Mouse (Mus musculus) cerebellum, postnatal 4 days (tissue): ENCODE data around the gene Max.

Experiments
- DNase-seq, 2 experiments: peaks; one replicate each; pipeline ENCODE4 v3.0.0; 2022; ENCODE audit warnings: low spot score in 2 of 2, mixed read lengths in 1 of 2

The Max gene

GRCm38 (mm10) chr12:76920990-76921389, 41.0 kb downstream of the Max start:
- DNase-seq = no peak

DNA sequence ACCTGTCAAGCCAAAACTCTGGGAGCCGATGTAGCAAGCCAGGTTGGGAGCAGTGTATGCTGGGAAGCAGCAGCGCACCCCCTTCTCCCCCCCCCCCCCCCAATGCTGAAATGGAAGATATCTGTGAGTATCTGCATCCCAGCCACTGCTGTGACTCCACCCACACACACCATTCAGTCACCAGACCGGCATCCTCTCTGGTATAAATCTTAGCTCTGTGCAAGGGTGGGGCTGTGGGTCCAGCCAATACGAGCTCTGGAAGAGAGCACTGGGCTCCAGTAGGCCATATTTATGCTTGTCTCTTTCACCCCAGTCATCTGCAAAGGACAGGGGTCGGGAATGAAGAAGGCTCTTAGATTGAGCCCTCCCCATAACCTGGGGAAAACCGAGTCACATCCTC, 41.6 kb downstream of the Max start:
- DNase-seq = no peak

GRCm38 (mm10) chr12:76918855-76919254, 43.1 kb downstream of the Max start:
- no peak for DNase-seq

- DNase-seq = no peak
These were observed 43.9 kb downstream of the Max start for GRCm38 (mm10) chr12:76918113-76918512.

DNA sequence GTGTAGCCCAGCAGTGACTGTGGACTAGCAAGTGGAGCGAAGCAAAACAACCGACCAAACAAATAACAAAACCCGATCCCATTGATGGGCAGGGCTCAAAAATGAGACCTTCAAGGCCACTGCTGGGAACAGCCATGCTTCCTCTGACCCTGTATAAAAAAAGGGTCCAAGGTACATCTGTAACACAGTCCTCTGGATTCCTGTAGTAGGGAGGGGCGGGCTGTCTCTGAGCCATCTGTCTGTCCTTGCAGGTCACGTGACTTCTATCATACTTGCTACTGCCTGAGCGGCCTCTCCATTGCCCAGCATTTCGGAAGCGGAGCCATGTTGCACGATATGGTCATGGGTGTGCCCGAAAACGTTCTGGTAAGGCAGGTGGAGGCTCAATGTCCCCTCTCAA, 45.8 kb downstream of the Max start:
- DNase-seq = no peak

- no peak for DNase-seq
These were observed 49.8 kb downstream of the Max start for GRCm38 (mm10) chr12:76912193-76912592.

DNA sequence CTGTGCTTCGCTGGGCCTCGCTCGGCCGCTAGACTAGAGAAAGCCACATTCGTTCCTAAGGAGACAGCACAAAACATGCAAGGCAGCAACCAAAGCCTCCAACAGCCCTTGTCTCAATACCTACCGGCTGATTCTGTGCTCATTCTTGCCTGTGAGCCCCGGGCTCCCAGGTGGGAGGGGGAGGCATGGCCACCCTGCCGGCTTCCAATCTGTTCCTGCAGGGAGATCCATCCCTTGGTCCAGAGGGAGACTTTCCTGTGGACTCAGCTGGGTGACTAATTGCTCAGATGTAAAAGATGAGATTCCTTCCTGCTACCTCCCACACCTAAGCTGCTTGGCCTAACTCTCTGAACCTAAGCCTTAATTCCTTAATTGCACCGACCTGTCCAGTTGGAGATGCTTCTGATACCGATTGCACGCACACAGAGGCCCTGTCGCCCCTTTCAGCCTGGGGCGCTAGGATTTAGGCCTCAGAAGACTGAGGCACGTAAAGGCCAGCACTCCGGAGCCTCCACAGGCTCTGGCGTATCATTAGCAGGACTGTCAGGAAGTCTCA, 50.8 kb downstream of the Max start:
- no peak for DNase-seq

GRCm38 (mm10) chr12:76910258-76910940, 51.6 kb downstream of the Max start:
- DNase-seq = no peak

DNA sequence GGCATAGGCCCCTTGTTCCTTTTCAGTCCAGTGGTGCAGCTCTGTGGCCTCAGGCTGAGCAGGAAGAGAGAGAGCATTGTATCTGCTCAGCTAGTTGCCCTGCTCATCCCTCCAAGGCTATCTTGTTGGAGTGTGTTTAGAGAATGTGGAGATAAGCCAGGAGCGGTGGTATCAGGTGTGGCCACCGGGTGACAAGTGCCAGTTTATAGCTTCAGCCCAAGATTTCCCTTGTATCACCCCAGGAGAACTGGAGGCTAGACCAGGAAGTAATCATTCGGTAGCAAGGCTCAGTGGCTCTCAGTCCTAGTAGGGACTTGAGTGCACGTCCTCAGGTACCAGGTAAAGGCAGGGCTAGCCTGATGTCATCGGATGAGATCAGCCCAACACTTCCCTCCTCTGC, 52.8 kb downstream of the Max start:
- no peak for DNase-seq

GRCm38 (mm10) chr12:76906278-76906677, 55.7 kb downstream of the Max start:
- DNase-seq = no peak

DNA sequence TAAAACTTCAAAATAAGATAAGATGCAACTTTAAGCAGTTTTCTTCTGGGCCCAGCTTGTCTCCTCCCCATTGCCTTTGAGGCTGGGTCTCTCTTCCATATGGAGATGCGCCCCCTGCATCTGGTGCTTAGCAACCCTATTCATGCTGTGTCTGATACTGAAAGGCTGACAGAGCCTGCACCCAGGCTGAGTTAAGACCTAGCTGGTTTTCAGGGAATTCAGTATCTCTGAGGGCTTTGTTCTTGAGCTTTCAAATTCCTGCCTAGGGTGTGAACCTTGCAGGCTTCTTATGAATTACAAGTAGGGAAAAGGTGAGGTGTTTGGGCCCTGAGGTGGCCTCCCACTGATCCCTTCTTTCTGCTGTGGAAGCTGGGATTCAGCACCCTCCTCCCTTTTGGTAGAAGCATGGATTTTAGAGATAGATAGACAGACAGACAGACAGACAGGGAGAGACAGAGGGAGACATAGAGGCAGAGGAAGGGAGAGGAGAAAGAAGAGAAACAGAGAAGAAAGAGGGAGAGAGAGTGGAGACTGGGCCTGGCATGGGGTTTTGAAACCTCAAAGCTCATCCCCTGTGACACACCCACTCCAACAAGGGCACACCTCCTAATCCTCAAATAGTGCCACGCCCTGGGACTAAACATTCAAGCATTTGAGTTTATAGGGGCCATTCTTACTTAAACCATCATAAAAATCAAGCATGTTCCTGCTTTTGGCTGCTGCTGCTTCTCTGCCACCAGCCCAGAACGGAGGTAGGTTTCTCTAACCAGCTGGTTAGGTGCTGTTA, 60.3 kb downstream of the Max start:
- no peak for DNase-seq

- no peak for DNase-seq
These were observed 62.6 kb downstream of the Max start for GRCm38 (mm10) chr12:76899261-76899975.

GRCm38 (mm10) chr12:76898141-76898540, 63.9 kb downstream of the Max start:
- DNase-seq = no peak

DNA sequence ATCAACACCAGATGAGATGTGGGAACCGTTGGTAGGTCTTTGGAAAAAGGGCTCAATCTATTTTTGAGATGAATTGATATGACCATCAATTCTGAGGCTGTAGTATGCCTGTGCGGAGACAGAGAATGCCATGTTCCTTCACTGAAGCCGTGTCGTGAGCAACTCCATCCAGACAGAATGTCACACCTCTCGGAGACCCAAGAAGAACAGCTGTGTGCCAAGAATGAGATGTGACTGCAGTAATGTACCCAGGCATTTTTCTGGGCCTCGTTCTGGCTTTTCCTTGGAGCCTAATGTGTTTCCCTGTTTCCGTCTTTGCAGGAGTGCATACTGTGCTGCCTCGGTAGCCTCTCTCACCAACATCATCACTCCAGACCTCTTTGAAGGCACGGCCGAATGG, 65.0 kb downstream of the Max start:
- DNase-seq = no peak

DNA sequence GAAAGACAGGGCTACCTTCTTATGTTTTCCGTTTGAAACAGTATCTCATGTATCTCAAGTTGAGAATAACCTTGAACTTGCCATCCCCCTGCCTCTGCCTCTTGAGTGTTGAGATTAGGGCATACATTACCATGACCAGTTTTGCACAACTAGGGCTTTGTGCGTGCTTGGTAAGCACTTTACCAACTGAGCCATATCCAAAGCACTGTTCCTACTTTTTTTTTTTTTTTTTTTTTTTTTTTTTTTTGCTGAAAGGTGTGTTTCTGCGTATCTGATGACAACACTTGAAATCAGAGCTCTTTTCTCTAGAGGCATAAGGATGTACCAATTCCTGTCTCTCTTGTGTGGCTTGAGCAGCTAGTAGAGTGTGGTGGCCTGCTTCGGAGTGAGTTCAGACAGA, 65.4 kb downstream of the Max start:
- no peak for DNase-seq

DNA sequence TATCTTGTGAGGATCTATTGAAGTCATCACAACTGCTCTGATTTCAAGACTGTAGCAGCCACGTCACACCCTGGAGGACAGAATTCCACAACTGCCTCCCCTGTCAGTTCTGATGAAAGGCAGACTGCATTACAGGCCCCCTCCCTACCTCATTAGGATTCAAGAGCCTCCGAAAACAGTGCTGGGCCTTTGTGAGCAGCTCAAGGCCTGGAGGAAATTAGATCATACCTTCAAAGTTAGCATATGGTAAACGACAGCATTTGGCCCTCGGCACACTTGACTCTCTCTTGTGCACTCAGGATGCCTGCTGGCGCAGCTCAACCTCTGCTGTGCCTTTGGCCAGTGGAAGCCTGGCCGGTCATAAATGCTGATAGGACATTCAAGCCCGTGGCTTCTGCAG, 66.2 kb downstream of the Max start:
- DNase-seq = no peak

GRCm38 (mm10) chr12:76894792-76895559, 67.0 kb downstream of the Max start:
- no peak for DNase-seq

DNA sequence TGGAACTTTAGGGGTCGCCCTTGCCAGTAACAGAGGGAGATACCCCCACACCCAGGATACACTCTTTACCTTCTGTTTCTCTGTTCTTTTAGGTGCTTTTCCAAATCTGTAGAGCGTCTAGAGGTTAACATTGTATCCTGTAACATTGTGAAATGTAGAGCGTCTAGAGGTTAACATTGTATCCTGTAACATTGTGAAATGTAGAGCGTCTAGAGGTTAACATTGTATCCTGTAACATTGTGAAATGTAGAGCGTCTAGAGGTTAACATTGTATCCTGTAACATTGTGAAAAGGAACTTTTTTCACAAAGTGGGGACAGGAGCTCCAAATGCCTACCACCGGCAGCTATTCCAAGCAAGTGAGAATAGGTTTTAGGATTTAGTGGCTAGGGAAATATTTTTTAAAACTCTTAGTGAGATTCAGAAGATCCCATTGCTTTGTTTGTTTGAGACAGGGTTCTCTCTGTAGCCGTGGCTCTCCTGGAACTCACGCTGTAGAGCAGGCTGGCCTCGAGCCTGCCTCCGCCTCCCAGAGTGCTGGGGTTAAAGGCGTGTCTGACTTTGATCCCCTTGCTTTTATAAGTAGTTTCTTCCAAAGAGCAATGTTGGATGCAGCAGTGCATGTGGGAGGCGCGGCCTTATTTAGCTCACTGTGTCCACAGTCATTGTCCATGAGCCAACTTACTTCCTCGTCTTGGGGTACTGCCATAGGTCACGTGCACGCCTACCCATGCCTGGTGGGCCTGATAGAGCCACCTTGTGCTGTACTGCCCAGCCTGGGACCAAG, 68.9 kb downstream of the Max start:
- DNase-seq = no peak

- no peak for DNase-seq
These were observed 70.8 kb downstream of the Max start for GRCm38 (mm10) chr12:76891160-76891559.

- DNase-seq = no peak
These were observed 72.4 kb downstream of the Max start for GRCm38 (mm10) chr12:76889404-76890184.
